Mouse (Mus musculus) cerebellum, adult 2 months (tissue): ENCODE results near the gene Plekhf1.

Experiments
- CTCF ChIP-seq: fragments of 200-500 bp; IDR thresholded peaks from 2 replicates; pipeline ENCODE4 v1.5.1; 2011; ENCODE audit warnings: low read depth, mild to moderate bottlenecking, control low read depth, low read length, moderate library complexity, borderline replicate concordance; ENCODE audit not compliant: insufficient read depth
- POLR2A ChIP-seq: fragments of 200-500 bp; IDR thresholded peaks from 2 replicates; pipeline ENCODE4 v1.6.1; 2011; ENCODE audit warnings: low read length, control low read depth, borderline replicate concordance; ENCODE audit not compliant: insufficient read depth

DNA sequence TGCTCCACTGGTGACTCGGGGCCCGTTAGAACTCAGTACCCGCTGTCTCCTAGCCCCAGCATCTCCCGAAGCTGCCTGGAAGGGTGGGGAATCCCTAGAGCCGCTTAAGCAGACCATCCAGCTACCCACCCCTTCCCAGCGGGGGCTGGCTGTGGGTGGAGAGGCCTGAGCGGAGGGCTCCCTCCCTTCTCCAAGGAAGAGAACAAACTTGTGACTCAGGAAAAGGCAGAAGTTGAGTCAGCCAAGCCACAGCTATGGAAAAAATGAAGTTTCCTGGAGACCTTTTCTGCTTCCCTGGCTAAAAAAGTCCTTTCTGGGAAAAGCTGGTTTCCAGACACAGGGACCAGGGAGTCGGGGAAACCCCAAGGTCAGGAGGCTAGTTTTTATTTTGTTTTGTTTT is 2.5 kb upstream of the Plekhf1 start:
- TF ChIP-seq POLR2A (no peak), CTCF (no peak)
